Mouse (Mus musculus) heart, postnatal 0 days (tissue): ENCODE results near the gene Cers6. TPM values are rescaled to one million over a fixed set of nuclear protein-coding genes. Genes with fewer than 3 reads are reported as not detected.

Experiments
- ATAC-seq: fragments of 200-750 bp; cut with Nextera tagmentation; 2 replicates; pipeline ENCODE4 v1.8.0; 2017; ENCODE audit warnings: low read depth, moderate number of reproducible peaks, moderate library complexity; ENCODE audit not compliant: insufficient read depth
- DNase-seq: peaks from one replicate; pipeline ENCODE4 v3.0.0-alpha.2; 2016; ENCODE audit warnings: low spot score
- H3K27ac ChIP-seq: fragments of 300-500 bp; sonication (generic); 2 replicates; pipeline ENCODE4 v1.5.1; 2014; ENCODE audit warnings: low read depth, mild to moderate bottlenecking
- H3K27me3 ChIP-seq: fragments of 300-500 bp; sonication (generic); 2 replicates; pipeline ENCODE4 v1.6.1; 2014; ENCODE audit warnings: low read length, mixed read lengths; ENCODE audit not compliant: control insufficient read depth, insufficient read depth
- H3K36me3 ChIP-seq: fragments of 300-500 bp; sonication (generic); replicated peaks from 2 replicates; pipeline ENCODE4 v1.6.1; 2014; ENCODE audit warnings: low read length, mixed read lengths; ENCODE audit not compliant: control insufficient read depth, insufficient read depth
- H3K4me1 ChIP-seq: fragments of 300-500 bp; sonication (generic); 2 replicates; pipeline ENCODE4 v1.6.1; 2014; ENCODE audit warnings: antibody characterized with exemption; ENCODE audit not compliant: control insufficient read depth, insufficient read depth
- H3K4me2 ChIP-seq: fragments of 300-500 bp; sonication (generic); 2 replicates; pipeline ENCODE4 v1.6.1; 2014; ENCODE audit warnings: low read depth, mild to moderate bottlenecking, low read length, moderate library complexity
- H3K4me3 ChIP-seq: fragments of 300-500 bp; sonication (generic); 2 replicates; pipeline ENCODE4 v1.5.1; 2014; ENCODE audit warnings: low read depth, low read length
- H3K9ac ChIP-seq: fragments of 300-500 bp; sonication (generic); replicated peaks from 2 replicates; pipeline ENCODE4 v1.6.1; 2014; ENCODE audit warnings: low read depth, low read length, mixed read lengths
- H3K9me3 ChIP-seq: fragments of 300-500 bp; sonication (generic); replicated peaks from 2 replicates; pipeline ENCODE4 v1.6.1; 2016; ENCODE audit warnings: low read length; ENCODE audit not compliant: control insufficient read depth
- CTCF ChIP-seq: IDR thresholded peaks from 2 replicates; pipeline ENCODE4 v1.5.1; 2016; ENCODE audit warnings: antibody characterized with exemption, control low read depth, low read depth
- EP300 ChIP-seq: IDR thresholded peaks from 2 replicates; pipeline ENCODE4 v1.6.1; 2016; ENCODE audit warnings: antibody characterized with exemption, low read depth
- WGBS: fragments of 180-500 bp; shearing (Covaris S2); extraction: QIAGEN DNeasy Blood & Tissue Kit; methylation state at CpG from one replicate; pipeline ENCODE4 v1.1.7; 2014; 5-methylcytosine and 5-hydroxymethylcytosine counted together
- polyA plus RNA-seq: library from polyadenylated mRNA; unstranded; fragments of >200 nt; fragmentation: Nextera tagmentation; extraction: Ambion mirVana; gene quantifications from 2 replicates; pipeline ENCODE4 v1.2.1, GENCODE M21; 2015
- total RNA-seq: library from RNA; depleted of rRNA; stranded (reverse); fragments of >200 nt; gene quantifications from 2 replicates; pipeline ENCODE4 v1.2.3, GENCODE M21; 2014; ENCODE audit warnings: low replicate concordance

Gene Cers6
- total and polyA plus RNA-seq, 2 experiments from 2014 or later, result 8.5 to 36.0 TPM

- ATAC-seq (no peak), DNase-seq (no peak)
- WGBS, result 88% methylated on average over 5 of the region's 5 CpGs
- Histone ChIP-seq H3K9ac (no peak overlapping the region), H3K27ac (no peak overlapping the region), H3K9me3 (peaks cover 5% of the 10 kb centered on the region; the same call in 1 of the 2 replicates), H3K4me2 (no peak overlapping the region), H3K4me1 (no peaks in the 10 kb centered on the region), H3K36me3 (peaks cover 6% of the 10 kb centered on the region; the same call in 1 of the 2 replicates), H3K27me3 (no peaks in the 10 kb centered on the region), H3K4me3 (no peak overlapping the region)
- TF ChIP-seq EP300 (no peak), CTCF (no peak)
Observed at GRCm38 (mm10) chr2:69112609-69113008, 251.4 kb downstream of the Cers6 start.

- H3K9ac ChIP-seq, result no peak overlapping the region
- DNase-seq (peak; percentile 30), ATAC-seq (no peak)
- WGBS, result 72% methylated on average over 10 of the region's 10 CpGs
- no peak overlapping the region for H3K27ac ChIP-seq
- no peak overlapping the region for H3K4me3 ChIP-seq
- no peak overlapping the region for H3K4me2 ChIP-seq
- peaks cover 6% of the 10 kb centered on the region; the same call in 1 of the 2 replicates for H3K36me3 ChIP-seq
- H3K4me1 ChIP-seq, result no peaks in the 10 kb centered on the region
- no peak for TF ChIP-seq CTCF
- H3K9me3 ChIP-seq, result peaks cover 5% of the 10 kb centered on the region; the same call in 1 of the 2 replicates
- no peaks in the 10 kb centered on the region for H3K27me3 ChIP-seq
Observed at GRCm38 (mm10) chr2:69113829-69114547, 252.7 kb downstream of the Cers6 start.

GRCm38 (mm10) chr2:69115921-69116320 lies 254.7 kb downstream of the Cers6 start:
- ATAC-seq (no peak), DNase-seq (no peak)
- Histone ChIP-seq H3K4me2 (no peak overlapping the region), H3K36me3 (peaks cover 6% of the 10 kb centered on the region; the same call in 1 of the 2 replicates), H3K9ac (no peak overlapping the region), H3K4me3 (no peak overlapping the region), H3K4me1 (no peaks in the 10 kb centered on the region), H3K27ac (no peak overlapping the region), H3K9me3 (peaks cover 5% of the 10 kb centered on the region; the same call in 1 of the 2 replicates), H3K27me3 (no peaks in the 10 kb centered on the region)
- WGBS, result 77% methylated on average over 3 of the region's 3 CpGs
- no peak for TF ChIP-seq CTCF
- TF ChIP-seq EP300, result no peak

DNA sequence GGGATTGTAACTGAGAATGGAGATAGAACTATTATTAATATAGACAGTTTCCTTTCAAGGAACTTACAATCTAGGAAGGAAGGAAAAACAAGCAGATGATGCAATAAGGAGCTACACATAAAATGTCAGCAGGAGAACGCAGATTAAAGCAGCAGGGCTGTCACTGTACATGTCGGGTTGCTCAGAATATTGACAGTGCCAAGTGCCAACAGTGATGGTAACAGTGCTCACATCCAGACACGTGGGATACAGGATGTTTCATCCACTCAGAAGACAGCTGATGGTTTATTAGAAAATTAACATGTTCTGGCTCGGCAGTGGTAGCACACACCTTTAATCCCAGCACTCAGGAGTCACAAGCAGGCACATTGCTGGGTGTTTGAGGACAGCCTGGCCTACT lies 255.5 kb downstream of the Cers6 start:
- no peak overlapping the region for H3K9ac ChIP-seq
- no peak overlapping the region for H3K4me2 ChIP-seq
- H3K36me3 ChIP-seq, result no peaks in the 10 kb centered on the region
- H3K4me1 ChIP-seq, result no peaks in the 10 kb centered on the region
- DNase-seq (no peak), ATAC-seq (no peak)
- no peak overlapping the region for H3K27ac ChIP-seq
- TF ChIP-seq EP300 (no peak), CTCF (no peak)
- H3K27me3 ChIP-seq, result no peaks in the 10 kb centered on the region
- H3K9me3 ChIP-seq, result peaks cover 5% of the 10 kb centered on the region; the same call in 1 of the 2 replicates
- no peak overlapping the region for H3K4me3 ChIP-seq
- WGBS, result 51% methylated on average over 4 of the region's 4 CpGs

DNA sequence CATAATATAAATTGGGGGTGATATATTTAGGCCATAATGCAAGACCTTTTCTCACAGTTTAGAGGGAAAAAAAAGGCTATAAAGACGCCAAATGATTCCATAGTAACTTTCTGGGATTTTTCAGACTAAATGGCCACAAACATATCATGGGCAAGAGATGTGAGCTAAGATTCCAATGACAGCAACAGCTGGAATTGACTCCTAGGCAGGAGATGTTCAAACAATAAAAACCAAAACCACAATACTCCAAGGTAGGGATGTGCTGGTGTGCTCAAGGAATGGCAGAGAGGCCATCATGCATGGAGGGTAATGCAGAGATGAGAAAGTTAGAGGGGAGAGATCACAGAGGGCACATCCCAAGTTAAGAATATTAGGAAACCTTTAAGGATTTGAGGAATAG lies 257.8 kb downstream of the Cers6 start:
- TF ChIP-seq EP300, result no peak
- no peak for TF ChIP-seq CTCF
- Histone ChIP-seq H3K36me3 (no peaks in the 10 kb centered on the region), H3K27me3 (no peaks in the 10 kb centered on the region), H3K4me2 (no peak overlapping the region), H3K27ac (no peak overlapping the region), H3K9me3 (peaks cover 5% of the 10 kb centered on the region; the same call in 1 of the 2 replicates), H3K9ac (no peak overlapping the region), H3K4me3 (no peak overlapping the region), H3K4me1 (0 out of 2 replicates have a peak, but pooled peaks cover 4% of the 10 kb centered on the region)
- WGBS, result 78% methylated on average over 1 of the region's 1 CpGs
- ATAC-seq, result no peak
- DNase-seq, result no peak

DNA sequence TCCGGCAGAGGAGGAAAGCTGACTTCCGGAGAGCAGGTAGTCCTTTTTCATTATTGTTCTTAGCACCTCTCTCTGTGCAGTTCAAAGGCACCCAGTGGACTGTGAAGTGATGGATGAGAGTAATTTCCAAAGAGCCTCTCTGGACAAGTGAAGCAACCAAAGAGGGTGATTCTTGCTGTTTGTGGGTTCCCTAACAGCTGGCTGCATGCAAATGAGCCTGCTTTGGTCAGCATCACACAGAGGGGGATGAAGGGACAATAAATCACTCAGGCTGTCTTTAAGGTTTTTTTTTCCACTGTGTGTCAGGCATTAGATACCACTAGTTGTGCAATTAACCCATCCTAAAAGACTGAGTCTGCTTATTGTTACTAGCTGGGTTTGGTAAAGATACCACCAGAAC lies 258.5 kb downstream of the Cers6 start:
- 66% methylated on average over 2 of the region's 2 CpGs for WGBS
- ATAC-seq (no peak), DNase-seq (no peak)
- Histone ChIP-seq H3K36me3 (no peaks in the 10 kb centered on the region), H3K27me3 (no peaks in the 10 kb centered on the region), H3K4me2 (no peak overlapping the region), H3K9ac (no peak overlapping the region), H3K4me3 (no peak overlapping the region), H3K27ac (no peak overlapping the region), H3K4me1 (0 out of 2 replicates have a peak, but pooled peaks cover 4% of the 10 kb centered on the region), H3K9me3 (peaks cover 5% of the 10 kb centered on the region; the same call in 1 of the 2 replicates)
- TF ChIP-seq CTCF (no peak), EP300 (no peak)
